Mouse (Mus musculus): ENCODE data around the gene Ap2m1.

Ap2m1 gene

DNA sequence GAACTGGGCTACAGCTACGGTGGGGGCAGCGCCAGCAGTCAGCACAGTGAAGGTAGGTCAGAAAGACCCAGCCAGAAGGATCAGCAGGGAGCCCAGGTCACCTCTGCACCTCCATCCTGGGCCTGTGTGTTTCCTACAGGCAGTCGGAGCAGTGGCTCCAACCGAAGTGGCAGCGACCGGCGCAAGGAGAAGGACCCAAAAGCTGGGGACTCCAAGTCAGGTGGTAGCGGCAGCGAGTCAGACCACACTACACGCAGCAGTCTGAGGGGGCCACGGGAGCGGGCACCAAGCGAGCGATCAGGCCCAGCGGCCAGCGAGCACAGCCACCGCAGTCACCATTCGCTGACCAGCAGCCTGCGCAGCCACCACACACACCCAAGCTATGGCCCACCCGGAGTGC, 4.3 kb upstream of the Ap2m1 start:
- no peak for DNase-seq

DNA sequence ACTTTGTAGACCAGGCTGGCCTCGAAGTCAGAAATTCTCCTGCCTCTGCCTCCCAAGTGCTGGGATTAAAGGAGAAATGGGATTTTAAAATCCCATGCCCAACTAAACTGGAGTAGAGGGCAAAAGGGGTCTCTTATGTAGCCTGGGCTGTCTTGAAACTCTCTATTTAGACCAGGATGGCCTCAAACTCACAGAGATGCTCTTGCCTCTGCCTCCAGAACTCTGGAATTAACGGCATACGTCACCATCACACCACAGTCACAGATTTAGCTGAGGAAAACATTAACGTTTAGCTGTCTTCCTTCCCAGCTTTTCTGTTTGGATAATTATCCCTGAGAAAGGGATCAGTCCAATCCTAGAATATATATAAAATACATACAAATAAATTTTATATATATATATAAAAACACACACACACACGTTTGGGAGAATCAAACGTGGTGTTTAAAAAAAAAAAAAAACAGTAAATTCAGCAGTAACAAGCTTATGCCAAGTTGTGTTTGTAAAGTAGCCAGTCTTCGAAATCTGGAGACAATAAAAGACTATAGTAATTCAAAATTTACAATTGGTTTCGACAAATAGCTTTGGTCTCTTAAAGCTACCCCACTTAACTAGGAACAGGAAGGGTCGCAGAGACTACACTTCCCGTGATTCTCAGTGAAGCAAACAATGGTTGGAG, 522 bp upstream of the Ap2m1 start:
- no peak for DNase-seq

DNA sequence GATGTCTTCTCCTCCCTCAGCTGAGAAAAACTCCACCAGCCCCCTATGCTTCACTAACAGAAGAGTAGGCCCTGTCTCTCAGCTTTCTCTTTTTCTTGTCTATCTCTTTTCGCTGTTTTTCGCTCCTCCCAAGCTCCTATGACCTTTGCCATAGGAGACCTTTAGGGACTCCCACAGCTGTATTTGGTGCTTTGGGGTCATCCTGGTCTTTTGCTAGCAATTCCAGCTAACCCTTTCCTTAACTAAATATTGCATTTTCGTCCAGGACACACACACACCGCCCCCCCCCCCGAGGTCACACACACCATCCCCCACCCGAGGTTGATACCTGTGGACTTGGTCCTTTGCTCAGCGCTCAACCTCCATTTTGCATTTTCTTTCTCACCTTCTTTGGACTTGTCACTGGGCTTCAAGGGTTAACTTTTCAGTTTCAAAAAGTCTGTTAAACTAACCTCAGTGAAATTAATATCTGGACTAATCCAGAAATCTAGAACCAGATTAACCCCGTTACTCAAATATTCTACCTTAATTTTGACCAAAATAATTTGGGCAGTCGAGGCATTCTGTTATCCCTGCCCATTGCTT, 895 bp downstream of the Ap2m1 start:
- DNase-seq = no peak

DNA sequence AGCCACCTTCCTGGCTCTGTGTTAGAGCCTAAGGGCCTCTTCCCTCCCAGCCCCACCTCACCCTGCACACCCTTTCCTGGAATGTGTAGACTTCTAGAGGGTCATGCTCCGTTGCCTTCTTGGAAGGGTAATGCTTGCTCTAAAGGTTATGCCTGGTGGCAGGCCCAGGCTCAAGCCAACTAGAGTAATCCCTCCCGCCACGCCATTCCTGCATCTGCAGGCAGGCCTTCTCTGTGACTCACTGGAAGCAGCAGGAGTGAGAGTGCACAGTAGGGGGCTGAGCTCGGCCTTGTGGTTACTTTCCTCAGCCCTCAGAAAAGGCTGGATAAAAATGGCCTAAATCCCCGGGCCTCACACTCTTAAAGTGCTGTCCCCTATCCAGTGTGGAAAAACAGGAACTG, 1.8 kb downstream of the Ap2m1 start:
- no peak for DNase-seq

DNA sequence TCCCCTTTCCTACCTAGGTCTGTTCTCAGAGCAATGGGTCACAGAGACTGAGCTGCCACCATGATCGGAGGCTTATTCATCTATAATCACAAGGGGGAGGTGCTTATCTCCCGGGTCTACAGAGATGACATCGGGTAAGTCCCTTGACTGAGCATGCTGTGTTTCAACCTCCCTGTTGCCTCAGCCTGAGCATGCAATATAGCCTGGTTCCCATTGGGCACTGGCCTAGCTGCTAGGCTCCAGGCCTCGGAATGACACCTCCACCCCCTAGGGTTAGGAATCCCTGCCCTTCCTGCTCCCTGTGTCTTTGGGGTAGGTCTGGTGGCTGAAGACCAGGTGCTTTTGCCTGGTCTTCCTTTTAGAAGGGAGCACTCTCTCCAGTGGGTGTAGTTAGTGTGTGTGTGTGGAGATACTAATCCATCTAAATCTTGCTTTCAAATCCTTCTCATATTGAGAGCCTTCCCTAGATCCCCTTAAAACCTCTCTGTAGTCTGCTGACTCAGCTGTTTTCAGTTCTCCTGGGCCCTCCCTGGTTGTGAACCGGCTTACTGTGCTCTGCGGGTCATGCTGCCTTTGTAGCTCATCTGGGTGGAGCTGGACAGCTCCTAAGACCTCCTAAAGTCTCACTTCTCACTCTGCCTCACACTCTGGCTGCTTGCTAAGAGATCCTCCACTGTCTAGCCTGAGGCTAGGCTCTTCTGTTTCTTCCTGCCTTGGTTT, 2.5 kb downstream of the Ap2m1 start:
- DNase-seq = no peak

DNA sequence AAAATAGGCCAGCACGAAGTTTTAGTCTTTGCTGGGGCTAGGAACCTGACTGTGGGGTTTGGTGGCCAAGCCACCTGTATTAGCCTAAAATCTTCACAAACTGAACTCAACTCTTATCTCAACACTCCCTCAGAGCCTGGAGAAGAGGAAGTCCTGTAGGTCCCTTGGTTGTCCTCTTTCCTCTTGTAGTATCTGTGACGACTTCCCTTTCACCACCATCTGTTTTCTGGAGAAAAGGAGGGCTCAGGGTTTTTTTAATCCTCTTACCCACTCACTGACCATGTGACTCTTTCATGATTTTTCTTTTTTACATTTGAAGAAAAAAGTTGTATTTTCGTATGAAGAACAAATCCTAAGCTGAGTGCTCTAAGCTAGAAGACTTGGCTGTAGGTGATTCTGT, 4.4 kb downstream of the Ap2m1 start:
- DNase-seq = no peak

DNA sequence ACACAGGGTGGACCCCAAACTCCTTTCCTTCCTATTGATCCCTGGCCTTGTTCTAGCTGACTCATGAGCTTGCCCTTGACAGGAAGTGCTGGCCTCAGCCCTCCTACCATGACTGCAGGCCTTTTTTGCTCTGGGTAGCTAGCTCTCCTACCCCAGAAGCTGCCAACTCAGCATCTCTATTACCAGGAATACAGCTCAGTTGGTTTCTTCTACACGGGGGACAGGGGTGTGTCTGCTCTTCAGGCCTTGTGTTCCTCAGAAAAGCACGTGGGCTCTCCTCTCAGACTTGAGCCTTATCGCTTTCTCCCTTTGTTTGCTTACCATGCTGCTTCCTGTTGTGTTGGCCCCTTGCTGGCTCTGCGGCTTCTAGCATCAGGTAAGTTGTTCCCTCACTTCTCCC, 5.2 kb downstream of the Ap2m1 start:
- DNase-seq = no peak

DNA sequence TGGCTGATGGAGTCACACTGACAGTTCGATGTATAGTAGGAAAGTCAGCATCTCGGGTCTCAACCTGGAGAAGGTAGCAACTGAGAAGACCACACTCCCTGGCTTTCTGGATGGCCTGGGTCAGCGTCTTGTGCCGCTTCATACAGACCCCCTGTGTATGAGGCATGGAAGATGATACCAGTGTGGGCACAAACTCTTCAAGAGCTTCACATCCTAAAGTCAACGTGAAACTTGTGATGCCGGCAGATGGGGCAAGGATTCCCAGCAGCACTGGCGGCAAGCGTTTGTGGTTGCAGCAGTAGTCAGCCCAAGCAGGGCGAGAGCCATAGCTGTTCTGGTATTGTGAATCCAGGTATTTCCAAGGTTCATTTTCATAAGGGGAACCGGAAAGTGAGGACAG, 10.4 kb downstream of the Ap2m1 start:
- DNase-seq = no peak

DNA sequence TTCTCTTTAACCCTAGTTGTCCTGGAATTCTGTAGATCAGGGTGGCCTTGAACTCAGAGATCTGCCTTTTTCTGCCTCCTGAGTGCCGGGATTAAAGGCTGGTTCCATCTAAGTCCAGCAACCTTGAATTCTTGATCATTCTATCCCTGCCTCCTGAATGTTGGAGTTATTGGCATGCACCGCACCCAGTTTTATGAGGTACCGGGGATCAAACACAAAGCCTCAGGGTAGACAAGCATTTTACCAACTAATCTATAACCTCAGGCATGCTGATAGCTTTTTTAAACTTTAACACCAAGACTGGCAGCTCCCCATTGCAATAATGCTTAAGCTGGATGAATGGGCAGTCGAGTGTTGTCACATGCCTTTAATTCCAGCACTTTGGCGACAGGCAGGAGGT, 12.1 kb downstream of the Ap2m1 start:
- no peak for DNase-seq

DNA sequence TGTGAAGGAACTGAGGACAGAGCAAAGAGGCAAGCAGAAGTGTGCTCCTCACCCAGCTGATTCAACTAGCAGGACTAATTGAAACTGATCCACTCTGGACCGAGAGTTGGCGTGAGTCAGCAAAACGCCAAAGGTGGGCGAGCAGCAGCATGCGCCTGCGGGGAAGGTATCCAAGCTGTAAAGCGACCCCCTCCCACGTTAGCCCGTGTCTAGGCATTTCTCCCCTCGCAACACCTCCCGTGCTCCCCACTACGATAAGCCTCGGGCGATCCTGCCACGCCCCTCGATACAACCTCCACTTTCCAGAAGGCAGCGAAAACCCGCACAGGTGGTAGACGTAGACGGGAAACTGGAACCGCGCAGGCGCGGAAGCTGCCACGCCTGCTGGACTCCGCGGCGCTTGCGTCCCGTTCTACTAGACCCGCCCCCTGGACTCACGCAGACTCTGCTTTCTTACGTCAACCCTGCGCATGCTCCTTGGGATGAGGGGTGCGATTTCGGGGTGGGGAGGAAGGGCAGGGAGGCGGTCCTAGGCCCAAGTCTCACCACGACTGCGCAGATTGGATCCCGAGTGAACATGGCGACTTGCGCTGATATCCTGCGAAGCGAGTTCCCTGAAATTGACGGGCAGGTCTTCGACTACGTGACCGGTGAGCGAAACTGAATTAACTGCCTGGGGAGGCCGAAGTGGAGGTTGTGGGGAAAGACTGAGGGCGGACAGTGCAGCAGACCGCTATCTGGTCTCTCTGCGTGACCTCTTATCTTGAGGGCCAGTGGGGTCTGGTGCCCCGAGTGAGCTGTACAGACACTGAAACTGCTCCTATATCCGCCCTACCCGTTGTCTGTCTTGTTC, 13.0 kb downstream of the Ap2m1 start, which contains the start of gene Abcf3:
TSS of gene Abcf3 (plus strand) at position 482 of the 853 bp plus-strand sequence.
- peak; percentile 98 to 99 for DNase-seq

DNA sequence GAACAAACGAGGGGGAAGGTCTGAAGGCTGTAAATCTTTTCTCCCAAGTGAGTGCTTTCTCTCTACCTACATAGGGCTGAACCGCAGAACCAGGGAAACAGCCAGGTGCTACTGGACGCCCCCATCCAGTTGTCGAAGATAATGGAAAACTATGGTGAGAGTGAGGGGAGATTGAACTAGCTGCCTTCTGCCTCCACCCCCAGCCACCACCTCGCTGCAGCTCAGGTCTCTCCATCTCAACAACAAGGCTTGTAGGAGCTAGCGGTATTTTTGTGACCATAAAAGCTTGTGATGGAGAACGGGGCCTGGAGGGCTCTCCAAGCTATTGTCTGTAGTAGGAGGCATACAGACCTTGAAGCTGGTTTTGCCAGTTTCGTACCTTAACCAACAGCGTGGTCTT, 13.9 kb downstream of the Ap2m1 start:
- DNase-seq = no peak

DNA sequence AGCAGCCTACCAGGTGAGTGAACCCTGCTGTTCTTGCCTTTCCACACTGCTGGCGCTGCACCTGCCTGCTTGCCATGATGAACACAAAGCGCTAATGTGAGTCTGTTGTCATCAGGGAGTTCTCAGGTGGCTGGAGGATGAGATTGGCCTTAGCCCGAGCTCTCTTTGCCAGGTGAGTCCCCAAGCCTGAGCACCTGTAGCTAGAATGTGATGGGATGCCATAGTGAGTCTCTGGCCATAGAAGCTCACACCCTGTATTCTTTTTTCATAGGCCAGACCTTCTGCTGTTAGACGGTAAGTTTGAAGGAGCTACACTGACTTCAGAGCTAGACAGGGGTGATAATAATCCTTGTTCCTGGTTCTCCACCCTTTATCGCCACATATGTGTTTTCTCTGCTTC, 16.4 kb downstream of the Ap2m1 start:
- no peak for DNase-seq

DNA sequence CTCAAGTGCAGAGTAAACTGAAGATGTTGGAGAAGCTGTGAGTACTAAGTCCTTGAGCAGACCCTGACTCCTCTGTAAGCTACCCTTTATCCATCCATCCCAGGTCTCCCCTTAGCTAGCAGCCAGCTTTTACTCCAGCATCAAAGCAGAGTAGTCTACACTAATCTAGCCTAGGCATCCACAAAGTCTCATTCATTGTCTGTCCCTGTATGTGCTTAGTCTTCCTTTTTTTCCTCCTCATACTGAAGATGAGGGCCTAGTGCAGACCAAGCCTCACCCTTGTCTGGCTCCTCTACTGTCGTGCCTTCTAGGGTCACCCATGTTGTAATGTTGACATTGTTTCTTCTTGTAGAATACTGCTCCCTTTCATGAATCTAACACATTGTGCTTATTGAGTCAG, 17.3 kb downstream of the Ap2m1 start:
- no peak for DNase-seq

DNA sequence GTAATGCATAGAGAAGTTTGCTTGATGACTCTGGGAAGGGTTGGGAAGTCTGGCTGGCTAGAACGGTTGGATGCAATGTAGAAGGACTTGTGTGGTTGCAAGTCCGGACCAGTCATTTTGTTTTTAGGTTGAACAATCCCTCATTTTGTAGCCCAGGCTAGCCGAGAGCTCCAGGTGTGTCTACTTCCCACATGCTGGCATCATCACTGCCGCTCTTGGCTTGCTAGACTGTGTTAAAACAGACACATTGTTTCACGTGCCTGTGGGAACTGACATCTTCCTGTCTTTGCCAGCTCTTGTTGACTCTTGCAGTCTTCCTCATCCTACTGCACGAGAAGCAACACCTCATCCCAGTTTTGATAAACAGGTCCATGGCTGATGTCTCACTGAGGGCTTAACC, 19.7 kb downstream of the Ap2m1 start:
- no peak for DNase-seq

DNA sequence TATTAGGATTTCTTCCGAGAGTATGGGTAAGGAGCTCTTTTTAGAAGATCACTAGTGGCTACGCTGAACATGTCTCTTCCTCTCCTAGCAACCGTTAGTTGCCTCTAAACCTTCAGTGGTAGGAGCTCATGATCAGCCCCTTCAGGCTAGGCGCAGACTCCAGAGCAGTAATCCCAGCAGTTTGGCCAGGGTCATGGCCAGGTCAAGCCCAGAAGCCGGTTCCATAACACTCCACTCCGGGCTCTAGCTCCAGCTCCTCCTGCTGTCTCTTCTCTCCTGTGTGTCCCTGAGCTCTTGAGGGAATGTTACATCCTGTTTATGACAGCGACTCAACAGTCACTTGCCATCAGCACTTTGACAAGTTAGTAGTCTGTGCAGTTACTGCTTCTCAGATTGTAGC, 22.1 kb downstream of the Ap2m1 start:
- no peak for DNase-seq

DNA sequence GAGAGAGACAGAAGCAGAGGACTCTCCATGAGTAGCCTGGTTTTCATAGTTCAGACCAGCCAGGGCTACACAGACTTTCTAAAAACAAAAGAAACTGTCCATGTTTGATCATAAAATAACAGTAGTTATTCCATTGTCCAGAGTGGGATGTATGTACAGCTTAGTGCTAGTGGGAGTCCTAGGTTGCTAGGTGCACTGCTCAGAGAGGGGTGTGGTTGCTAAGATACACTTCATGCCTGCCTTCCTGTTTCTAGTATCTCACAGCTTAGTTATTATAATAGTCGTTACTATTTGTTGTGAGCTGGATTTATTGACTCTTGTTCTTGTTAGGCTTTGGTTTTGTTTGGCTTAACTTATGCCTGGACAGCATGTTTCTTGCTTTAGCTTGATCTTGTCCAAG, 29.8 kb downstream of the Ap2m1 start:
- no peak for DNase-seq

DNA sequence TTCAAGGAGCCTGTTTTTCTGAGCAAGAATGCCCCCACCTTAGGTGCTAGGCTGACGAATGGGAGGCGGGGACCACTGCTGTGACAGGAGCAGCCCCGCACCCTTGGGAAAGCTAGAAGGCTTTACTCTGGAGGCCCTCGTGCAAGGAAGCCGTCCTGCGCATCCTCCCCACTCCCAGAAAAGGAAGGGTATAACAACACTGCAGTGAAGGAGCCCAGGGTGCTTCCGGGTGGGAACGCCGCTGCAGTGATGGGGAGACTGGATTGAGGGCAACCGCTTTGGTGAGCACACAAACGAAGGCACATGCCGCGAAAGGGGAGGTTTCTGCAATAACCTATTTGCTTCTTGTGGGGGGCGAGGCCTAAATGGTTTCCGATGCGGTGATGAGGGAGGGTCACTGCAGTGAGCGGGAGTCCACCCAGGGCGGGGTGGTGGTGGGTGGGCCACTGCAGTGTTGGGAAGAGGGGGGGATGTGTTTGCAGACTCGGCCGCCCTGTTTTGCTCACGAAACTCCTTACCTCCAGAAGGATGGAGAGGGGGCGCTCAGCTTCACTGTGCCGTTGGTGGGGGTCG, 54.2 kb downstream of the Ap2m1 start, which contains the start of gene Vwa5b2:
TSS of gene Vwa5b2 (plus strand) at position 106 of the 573 bp plus-strand sequence.
- no peak for DNase-seq

DNA sequence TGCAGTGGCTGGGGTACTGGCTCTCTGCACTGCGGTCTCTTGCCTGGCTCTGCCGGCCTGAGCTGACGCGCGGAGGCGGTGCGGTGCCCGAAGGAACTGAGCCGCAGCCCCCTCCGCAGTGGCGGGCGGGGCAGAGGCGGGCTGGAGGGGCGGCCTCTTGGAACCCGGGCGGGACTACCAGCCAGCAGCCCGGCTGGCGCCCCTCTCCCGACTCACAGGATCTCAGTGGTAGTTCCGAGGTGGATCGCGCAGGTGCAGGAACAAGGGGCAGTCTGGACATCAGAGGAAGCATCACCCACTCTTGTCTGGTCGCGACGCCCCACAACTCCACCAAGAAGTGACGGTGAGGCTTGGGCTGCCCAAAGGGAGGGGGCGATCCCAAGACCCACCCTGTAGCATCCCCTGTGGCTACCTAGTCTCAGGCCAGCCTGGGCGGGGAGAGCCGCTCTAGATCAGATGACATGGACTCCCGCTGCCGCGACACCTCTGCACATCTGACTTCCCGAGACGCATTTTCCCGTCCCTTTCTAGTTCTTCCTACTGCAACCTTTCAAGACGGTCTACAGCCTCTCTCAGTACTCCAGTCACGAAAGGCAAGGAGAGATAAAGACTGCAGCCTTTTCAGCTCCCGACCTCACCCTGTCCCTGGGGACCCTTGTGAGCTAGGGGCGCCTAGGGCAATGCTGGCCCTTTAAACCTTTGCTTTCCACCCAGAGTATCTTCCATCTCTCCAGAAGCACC, 54.8 kb downstream of the Ap2m1 start:
- DNase-seq = no peak

DNA sequence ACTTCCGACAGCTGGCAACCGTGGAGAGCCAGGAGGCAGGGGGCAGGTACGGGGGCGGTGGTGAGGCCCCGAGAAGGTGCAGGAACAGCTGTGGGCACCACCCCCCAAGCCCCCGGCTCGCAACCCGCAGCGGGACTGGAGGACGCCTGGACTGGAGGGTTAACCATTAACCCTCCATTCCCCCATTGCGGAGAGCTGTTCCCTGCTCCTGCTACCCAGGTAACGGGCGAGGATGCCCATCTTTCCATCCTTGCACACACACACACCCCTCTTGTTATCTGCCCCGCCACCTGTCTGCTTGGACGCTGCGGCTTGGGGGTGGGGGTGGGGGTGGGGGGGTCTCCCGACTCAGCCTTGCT, 55.4 kb downstream of the Ap2m1 start:
- no peak for DNase-seq

DNA sequence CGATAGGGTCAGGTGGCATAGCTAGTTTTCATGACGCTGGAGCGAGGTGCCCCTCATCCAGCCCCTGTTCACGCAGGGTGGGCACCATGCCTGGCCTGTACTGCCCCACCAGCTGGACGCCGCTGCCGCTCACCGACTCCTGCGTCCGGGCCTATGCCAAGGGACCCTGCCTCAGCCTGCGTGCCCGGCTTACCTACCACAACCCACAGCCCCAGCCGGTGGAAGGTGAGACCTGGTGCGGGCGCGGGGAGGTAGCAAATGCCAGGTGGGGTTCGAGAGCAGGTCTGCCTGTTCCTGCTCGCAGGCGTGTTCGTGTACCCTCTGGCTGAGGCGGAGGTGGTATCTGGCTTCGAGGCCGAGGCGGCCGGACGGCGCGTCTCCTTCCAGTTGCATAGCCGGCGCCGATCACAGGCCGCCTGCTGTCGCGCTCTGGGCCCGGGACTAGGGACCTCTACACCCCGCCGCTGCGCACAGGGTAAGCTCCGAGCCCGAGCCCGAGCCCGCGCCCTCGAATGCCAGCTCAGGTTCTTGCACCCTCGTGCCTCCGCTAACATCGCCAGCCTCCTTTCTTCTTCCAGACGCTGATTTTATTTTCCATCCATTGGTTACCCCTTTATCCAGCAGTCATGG, 55.9 kb downstream of the Ap2m1 start:
- no peak for DNase-seq

All from thymus, adult 18-20 months (tissue).